In the genomic region with DNA sequence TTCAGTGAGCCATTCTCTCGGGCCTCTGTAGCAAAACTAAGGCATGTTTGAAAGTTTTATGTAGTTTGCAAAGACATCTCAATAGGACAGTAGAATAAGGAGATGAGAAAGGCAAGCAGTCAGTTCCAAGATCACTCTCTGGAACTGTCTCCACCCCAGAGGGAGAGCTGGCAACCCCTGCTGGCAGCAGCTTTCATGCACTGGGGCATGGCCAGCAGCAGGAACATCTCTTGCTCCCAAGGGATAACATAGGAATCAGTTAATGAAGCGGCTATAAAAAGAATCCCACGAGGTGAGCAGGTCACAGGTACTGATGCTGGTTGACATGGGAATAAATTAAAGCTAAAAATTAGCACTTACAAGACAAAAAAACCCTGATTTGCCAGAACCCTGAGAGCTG, we compare ENCODE assay signal across 28 mouse cellular contexts. TPM values are rescaled to one million over a fixed set of nuclear protein-coding genes. Genes with fewer than 3 reads are reported as not detected.
DNase-seq lines count a peak whose midpoint lies in the region; ATAC-seq and TF ChIP-seq lines count a peak whose summit lies in the region.
"Had no signal": no experiment of that assay in that cellular context is flagged by ENCODE, and none has a peak within 500 bp of the region (broad histone marks: within the 10 kb centered on the region; RNA-seq: fewer than 3 reads in every experiment).

No protein-coding gene starts in this region.

- ATAC-seq in Patski, result peak; percentile 65
- no peak for ATAC-seq in hindbrain, embryonic 12.5 days (ENCODE audit: low FRiP score)
- ATAC-seq: forebrain, embryonic 15.5 days; liver, postnatal 0 days; lung, postnatal 0 days had no signal

- peak; percentile 8 to 13 for DNase-seq in cerebellum, adult 2 months
- DNase-seq in cerebellum, adult 9-11 months, result no peak
- no peak for DNase-seq in heart, adult 2 months
- no peak for DNase-seq in heart, postnatal 36 days
- DNase-seq in layer of hippocampus, adult 2 months (ENCODE audit: low spot score in 2 of 2), result no peak
- no peak for DNase-seq in layer of hippocampus, postnatal 36 days
- DNase-seq in Patski (ENCODE audit: low read depth, low spot score), result no peak
- DNase-seq: cerebellum, adult 8-10 months; gastrocnemius, postnatal 10 days; heart, adult 18-20 months; heart, postnatal 4 days; kidney, adult 8-10 months; kidney, postnatal 25 days; liver; liver, postnatal 0 days; right cerebral cortex, adult 18-20 months; right cerebral cortex, postnatal 4 days; thymus, adult 2 months; thymus, postnatal 4 days had no signal

- in situ Hi-C loops in Patski (cut with MboI; ENCODE audit: low pct_unique_long_range_greater_than_20kb), result no loop called here

- H3K27ac ChIP-seq in cerebellum, adult 2 months (ENCODE audit: insufficient read depth, low read length), result no peak overlapping the region
- H3K27ac ChIP-seq in heart, adult 2 months, result no peak overlapping the region
- H3K27ac ChIP-seq in layer of hippocampus, adult 2 months, result no peak overlapping the region
- no peak overlapping the region for H3K27ac ChIP-seq in hindbrain, embryonic 12.5 days
- H3K27ac ChIP-seq: forebrain, embryonic 15.5 days; heart, embryonic 15.5 days; hindbrain, embryonic 15.5 days; left cerebral cortex, adult 2 months; macrophage; midbrain, embryonic 10.5 days; neural tube, embryonic 15.5 days had no signal

- H3K27me3 ChIP-seq in cerebellum, adult 2 months (ENCODE audit: control insufficient read depth, insufficient read depth, low read length), result no peaks in the 10 kb centered on the region; the same call in 1 of the 2 replicates
- no peaks in the 10 kb centered on the region for H3K27me3 ChIP-seq in heart, adult 2 months (ENCODE audit: control insufficient read depth, insufficient read depth, low read length)
- no peaks in the 10 kb centered on the region for H3K27me3 ChIP-seq in Patski
- no peaks in the 10 kb centered on the region for H3K27me3 ChIP-seq in hindbrain, embryonic 12.5 days
- H3K27me3 ChIP-seq: forebrain, embryonic 15.5 days; heart, embryonic 15.5 days; hindbrain, embryonic 15.5 days; neural tube, embryonic 15.5 days had no signal

- no peak for TF ChIP-seq EP300 in heart, adult 2 months (IDR thresholded peaks at IDR 0.05; ENCODE audit: insufficient read depth, low read depth, low read length)

- intact Hi-C loops in heart, adult 2 months (cut with DNase I), result loop anchor here (5.0 kb wide), 1 partner anchor 172 kb away; no protein-coding TSS in a partner anchor
- intact Hi-C loops in heart, postnatal 36 days (cut with DNase I), result no loop called here

- H3K9me3 ChIP-seq in hindbrain, embryonic 12.5 days (replicated peaks), result no peaks in the 10 kb centered on the region
- H3K9me3 ChIP-seq: forebrain, embryonic 15.5 days; heart, embryonic 15.5 days; hindbrain, embryonic 15.5 days; midbrain, embryonic 10.5 days; neural tube, embryonic 15.5 days had no signal

- no peaks in the 10 kb centered on the region for H3K36me3 ChIP-seq in heart, adult 2 months (ENCODE audit: control insufficient read depth, insufficient read depth, low read length)
- no peaks in the 10 kb centered on the region for H3K36me3 ChIP-seq in hindbrain, embryonic 12.5 days
- H3K36me3 ChIP-seq: forebrain, embryonic 15.5 days; heart, embryonic 15.5 days; hindbrain, embryonic 15.5 days; midbrain, embryonic 10.5 days; neural tube, embryonic 15.5 days had no signal

- 18% methylated on average over 3 of the region's 3 CpGs for WGBS in cerebellum, adult 2 months
- WGBS in heart, adult 2 months, result 38% methylated on average over 3 of the region's 3 CpGs
- 54% methylated on average over 3 of the region's 3 CpGs for WGBS in hindbrain, embryonic 12.5 days

- H3K79me2 ChIP-seq in heart, adult 2 months (replicated peaks; ENCODE audit: control insufficient read depth, insufficient read depth, low read length), result no peaks in the 10 kb centered on the region

- CTCF ChIA-PET in Patski (lab: Charles Lee), result no interaction called here

- H3K4me1 ChIP-seq in cerebellum, adult 2 months (ENCODE audit: control insufficient read depth, insufficient read depth, low read length), result peaks cover 4% of the 10 kb centered on the region
- H3K4me1 ChIP-seq in heart, adult 2 months (ENCODE audit: control insufficient read depth, insufficient read depth, low read length), result no peaks in the 10 kb centered on the region
- no peaks in the 10 kb centered on the region for H3K4me1 ChIP-seq in hindbrain, embryonic 12.5 days
- H3K4me1 ChIP-seq: forebrain, embryonic 15.5 days; heart, embryonic 15.5 days; hindbrain, embryonic 15.5 days; midbrain, embryonic 10.5 days had no signal

- TF ChIP-seq POLR2A in cerebellum, adult 2 months (IDR thresholded peaks at IDR 0.05; ENCODE audit: borderline replicate concordance, insufficient read depth, low read length), result no peak
- TF ChIP-seq POLR2A in heart, adult 2 months (IDR thresholded peaks at IDR 0.05; ENCODE audit: insufficient read depth, low read depth, low read length), result no peak

- no peak for TF ChIP-seq CTCF in cerebellum, adult 2 months (IDR thresholded peaks at IDR 0.05; ENCODE audit: borderline replicate concordance, insufficient read depth, low read depth, low read length)
- 0 out of 2 replicates have a peak, but pooled peaks have one; percentile 5 for TF ChIP-seq CTCF in heart, adult 2 months (IDR thresholded peaks at IDR 0.05)
- TF ChIP-seq CTCF in layer of hippocampus, adult 2 months (conservative IDR thresholded peaks at IDR 0.05), result peak; percentile 33
- peak; percentile 57 for TF ChIP-seq CTCF in Patski (IDR thresholded peaks at IDR 0.05)

- H3K4me2 ChIP-seq in hindbrain, embryonic 12.5 days (replicated peaks), result no peak overlapping the region
- H3K4me2 ChIP-seq: forebrain, embryonic 15.5 days; heart, embryonic 15.5 days; hindbrain, embryonic 15.5 days; neural tube, embryonic 15.5 days had no signal

- H3K4me3 ChIP-seq in cerebellum, adult 2 months (replicated peaks; ENCODE audit: insufficient read depth, low read depth, low read length), result no peak overlapping the region
- H3K4me3 ChIP-seq in heart, adult 2 months, result no peak overlapping the region
- no peak overlapping the region for H3K4me3 ChIP-seq in layer of hippocampus, adult 2 months
- no peak overlapping the region for H3K4me3 ChIP-seq in hindbrain, embryonic 12.5 days
- H3K4me3 ChIP-seq: forebrain, embryonic 15.5 days; heart, embryonic 15.5 days; hindbrain, embryonic 15.5 days; left cerebral cortex, adult 2 months; midbrain, embryonic 10.5 days; neural tube, embryonic 15.5 days had no signal

- H3K9ac ChIP-seq in heart, adult 2 months (ENCODE audit: low read depth, low read length), result no peak overlapping the region
- H3K9ac ChIP-seq in hindbrain, embryonic 12.5 days, result no peak overlapping the region
- H3K9ac ChIP-seq: forebrain, embryonic 15.5 days; heart, embryonic 15.5 days; hindbrain, embryonic 15.5 days; liver, postnatal 0 days; neural tube, embryonic 15.5 days had no signal

- POLR2A ChIA-PET in Patski (lab: Charles Lee), result interaction anchor here (0.6 kb wide), 1 partner anchor 14 kb away, joined by 3 read pairs; no protein-coding TSS in a partner anchor

RNA-seq across cellular contexts. Expression of gene Stac, which starts 55.1 kb away (rescaled TPM):
- polyA plus RNA-seq in cerebellum, adult 2 months (2012; rRNA removed), result 9.8 and 11.5 TPM in 2 replicates
- total RNA-seq in heart, adult 2 months (2021), result under 1 TPM; 0.16 to 0.64 TPM
- 0.35 and 0.43 TPM in 2 replicates for polyA plus RNA-seq in heart, adult 2 months (2012; rRNA removed)
- total RNA-seq in heart, postnatal 36 days (2021), result under 1 TPM; 0.28 to 0.35 TPM
- total RNA-seq in layer of hippocampus, adult 2 months (2021), result 1 to 10 TPM; 3.2 to 3.7 TPM
- total RNA-seq in layer of hippocampus, postnatal 36 days (2021), result 1 to 10 TPM; 3.4 to 3.5 TPM
- polyA plus RNA-seq in Patski (2021), result 0.08 TPM
- 1.4 and 1.6 TPM in 2 replicates for polyA plus RNA-seq in hindbrain, embryonic 12.5 days (2016; fragmentation: Nextera tagmentation; extraction: Ambion mirVana)
- polyA plus RNA-seq: liver, postnatal 0 days; macrophage had no signal

Comparison
In these comparisons a context has a peak if more than half of its experiments do, and no peak if none do; other contexts are left out.
1. DNase-seq: peak in cerebellum, adult 2 months (2 of 2); none in cerebellum, adult 9-11 months (single experiment), heart, adult 2 months (0 of 2), heart, postnatal 36 days (0 of 2), layer of hippocampus, adult 2 months (0 of 2), layer of hippocampus, postnatal 36 days (0 of 2) and Patski (single experiment).